Mouse (Mus musculus): ENCODE results near the gene 1700020D05Rik. TPM values are rescaled to one million over a fixed set of nuclear protein-coding genes. Genes with fewer than 3 reads are reported as not detected.

1700020D05Rik gene
- 1 to 10 TPM; 5.3 to 6.7 TPM for total RNA-seq (2021)
- long read RNA-seq, experiment 1, result 0 reads
- long read RNA-seq, experiment 2, result 0 reads

GRCm38 (mm10) chr19:5503687-5504086 lies at the start of gene 1700020D05Rik:
Gene 1700020D05Rik (minus strand): TSS chr19:5503787.
- DNase-seq (ENCODE audit: low spot score in 2 of 2), result no peak

- no peak for DNase-seq (ENCODE audit: low spot score in 2 of 2)
Observed at GRCm38 (mm10) chr19:5547471-5548056, 44.0 kb upstream of the 1700020D05Rik start.

GRCm38 (mm10) chr19:5544031-5544430 lies 40.4 kb upstream of the 1700020D05Rik start:
- DNase-seq (ENCODE audit: low spot score in 2 of 2), result no peak

GRCm38 (mm10) chr19:5543362-5543761 lies 39.8 kb upstream of the 1700020D05Rik start:
- no peak for DNase-seq (ENCODE audit: low spot score in 2 of 2)

- DNase-seq (ENCODE audit: low spot score in 2 of 2), result no peak
Observed at GRCm38 (mm10) chr19:5538786-5539185, 35.2 kb upstream of the 1700020D05Rik start.

GRCm38 (mm10) chr19:5532520-5532919 lies 28.9 kb upstream of the 1700020D05Rik start:
- no peak for DNase-seq (ENCODE audit: low spot score in 2 of 2)

- DNase-seq (ENCODE audit: low spot score in 2 of 2), result no peak
Observed at GRCm38 (mm10) chr19:5530138-5530524, 26.5 kb upstream of the 1700020D05Rik start.

GRCm38 (mm10) chr19:5529325-5530137 lies 25.9 kb upstream of the 1700020D05Rik start:
- DNase-seq (ENCODE audit: low spot score in 2 of 2), result peak; percentile 93 to 97

- DNase-seq (ENCODE audit: low spot score in 2 of 2), result no peak
Observed at GRCm38 (mm10) chr19:5525204-5525603, 21.6 kb upstream of the 1700020D05Rik start.

GRCm38 (mm10) chr19:5518721-5519120 lies 15.1 kb upstream of the 1700020D05Rik start:
- DNase-seq (ENCODE audit: low spot score in 2 of 2), result no peak

- no peak for DNase-seq (ENCODE audit: low spot score in 2 of 2)
Observed at GRCm38 (mm10) chr19:5516906-5517505, 13.4 kb upstream of the 1700020D05Rik start.

- no peak for DNase-seq (ENCODE audit: low spot score in 2 of 2)
Observed at GRCm38 (mm10) chr19:5515840-5516777, 12.5 kb upstream of the 1700020D05Rik start.

- no peak for DNase-seq (ENCODE audit: low spot score in 2 of 2)
Observed at GRCm38 (mm10) chr19:5513005-5513349, 9.4 kb upstream of the 1700020D05Rik start.

GRCm38 (mm10) chr19:5512091-5513004 lies 8.8 kb upstream of the 1700020D05Rik start:
- no peak for DNase-seq (ENCODE audit: low spot score in 2 of 2)

GRCm38 (mm10) chr19:5511074-5511632 lies 7.6 kb upstream of the 1700020D05Rik start:
- DNase-seq (ENCODE audit: low spot score in 2 of 2), result no peak

- peak; percentile 97 to 99 for DNase-seq (ENCODE audit: low spot score in 2 of 2)
Observed at GRCm38 (mm10) chr19:5510031-5511026, 6.7 kb upstream of the 1700020D05Rik start, which contains the start of gene Snx32. Gene Snx32 (minus strand): TSS chr19:5510538.

- no peak for DNase-seq (ENCODE audit: low spot score in 2 of 2)
Observed at GRCm38 (mm10) chr19:5500330-5500875, 3.2 kb downstream of the 1700020D05Rik start.

GRCm38 (mm10) chr19:5496052-5496370 lies 7.6 kb downstream of the 1700020D05Rik start:
- DNase-seq (ENCODE audit: low spot score in 2 of 2), result no peak

Measured in left cerebral cortex, adult 18-20 months (tissue).